Mouse (Mus musculus): ENCODE measurements around the gene Slc16a14. TPM values are rescaled to one million over a fixed set of nuclear protein-coding genes. Genes with fewer than 3 reads are reported as not detected.
"Not testable (repeated sequence)": the region's sequence is repeated elsewhere in the genome, so short reads cannot be mapped to it uniquely, and the experiment has no call there.

The Slc16a14 gene
- polyA plus RNA-seq (2017; shearing (Covaris generic)): not detected

DNA sequence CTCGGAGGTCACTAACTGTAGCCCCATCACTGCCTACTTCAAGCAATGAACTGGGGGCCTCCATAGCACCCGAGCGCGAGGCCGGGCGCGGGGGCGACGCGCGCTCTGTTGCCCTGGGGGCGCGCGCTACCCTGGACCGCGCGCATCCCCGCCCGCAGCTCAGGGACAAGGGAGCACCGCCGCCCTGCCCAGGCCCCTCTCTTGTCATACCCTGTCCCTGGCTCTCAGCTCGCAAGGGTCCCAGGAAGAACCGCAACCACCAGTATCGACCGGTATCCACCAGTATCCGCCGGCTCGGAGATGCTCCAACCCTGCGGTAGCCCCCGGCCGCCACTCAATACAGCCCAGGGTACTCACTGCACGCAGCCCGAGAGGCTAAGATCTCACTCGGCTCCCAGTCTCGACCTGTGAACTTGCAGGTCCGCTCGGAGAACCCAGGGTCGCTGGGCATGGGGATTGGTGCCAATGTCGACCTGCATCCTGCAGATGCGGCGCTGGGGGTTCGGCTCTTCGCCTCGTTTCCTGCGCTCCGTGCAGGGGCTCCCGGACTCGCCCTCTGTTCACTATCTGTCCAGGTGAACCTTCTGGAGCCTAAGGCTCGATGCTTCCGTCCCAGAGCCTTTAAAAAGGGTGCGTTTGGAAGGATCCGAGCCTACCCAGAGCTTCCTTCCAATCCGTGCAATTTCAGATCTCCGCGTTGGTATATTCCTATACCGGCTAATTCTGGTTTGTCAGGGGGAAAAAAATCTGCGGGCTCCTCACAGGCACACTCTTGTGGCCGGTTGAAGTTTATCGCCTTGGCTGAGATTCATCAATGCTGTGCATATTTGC lies at the start of gene Slc16a14:
Gene Slc16a14 (minus strand): TSS at position 632 of the 831 bp plus-strand sequence.
- ATAC-seq: no peak

DNA sequence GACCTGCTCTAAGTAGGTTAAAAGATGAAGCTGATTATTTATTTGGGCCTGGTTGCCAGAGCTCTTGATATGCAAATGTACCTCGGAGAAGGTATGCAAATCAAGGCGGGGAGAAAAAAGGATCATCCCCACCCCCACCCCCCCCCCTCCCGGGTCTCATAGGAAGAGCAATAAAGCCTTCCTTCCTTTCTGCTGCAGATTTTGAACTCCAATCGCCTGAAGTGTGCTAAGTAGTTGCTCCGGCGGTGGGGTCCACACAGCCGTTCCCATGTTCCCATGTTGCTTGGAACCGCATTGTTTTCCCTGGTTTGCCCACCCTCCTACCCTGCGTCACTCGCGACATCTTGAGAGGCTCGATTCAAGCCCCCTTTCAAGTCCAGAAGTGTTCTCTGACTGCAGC lies 26.8 kb upstream of the Slc16a14 start:
- not testable (repeated sequence) for ATAC-seq

DNA sequence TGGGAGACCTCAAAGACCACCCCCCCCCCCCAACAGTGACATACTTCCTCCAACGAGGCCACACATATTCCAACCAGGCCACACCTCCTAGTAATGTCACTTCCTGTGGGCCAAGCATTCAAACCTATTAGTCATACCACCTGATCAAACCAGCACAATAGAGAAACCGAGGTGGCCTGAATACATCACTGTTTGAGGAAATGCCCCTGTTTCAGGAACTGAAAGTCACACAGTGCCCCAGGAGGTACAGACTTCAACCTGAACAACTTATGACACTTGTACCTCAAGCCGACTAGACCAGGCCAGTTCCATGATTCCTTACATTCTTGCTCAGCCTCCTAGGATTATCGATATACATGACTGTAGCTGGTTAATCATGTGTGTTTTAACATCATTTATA lies 22.8 kb upstream of the Slc16a14 start:
- ATAC-seq: not testable (repeated sequence)

DNA sequence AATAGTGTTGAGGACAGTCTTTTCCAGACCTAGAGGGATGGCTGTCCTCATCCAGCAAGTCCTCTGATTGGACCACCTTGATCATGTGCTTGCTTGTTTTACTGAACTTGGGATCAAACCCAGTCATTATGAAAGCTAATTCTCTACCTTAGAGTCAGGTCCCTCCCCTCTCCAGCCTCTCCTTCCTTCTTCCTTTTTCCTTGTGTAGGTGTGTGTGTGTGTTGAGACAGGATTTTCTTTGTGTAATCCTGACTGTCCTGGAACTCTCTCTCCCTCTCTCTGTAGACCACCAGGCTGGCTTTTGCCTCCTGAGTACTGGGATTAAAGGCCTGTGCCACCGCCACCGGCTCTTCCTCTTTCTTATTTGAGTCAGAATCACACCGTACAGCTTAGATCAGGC lies 21.8 kb upstream of the Slc16a14 start:
- ATAC-seq: not testable (repeated sequence)

DNA sequence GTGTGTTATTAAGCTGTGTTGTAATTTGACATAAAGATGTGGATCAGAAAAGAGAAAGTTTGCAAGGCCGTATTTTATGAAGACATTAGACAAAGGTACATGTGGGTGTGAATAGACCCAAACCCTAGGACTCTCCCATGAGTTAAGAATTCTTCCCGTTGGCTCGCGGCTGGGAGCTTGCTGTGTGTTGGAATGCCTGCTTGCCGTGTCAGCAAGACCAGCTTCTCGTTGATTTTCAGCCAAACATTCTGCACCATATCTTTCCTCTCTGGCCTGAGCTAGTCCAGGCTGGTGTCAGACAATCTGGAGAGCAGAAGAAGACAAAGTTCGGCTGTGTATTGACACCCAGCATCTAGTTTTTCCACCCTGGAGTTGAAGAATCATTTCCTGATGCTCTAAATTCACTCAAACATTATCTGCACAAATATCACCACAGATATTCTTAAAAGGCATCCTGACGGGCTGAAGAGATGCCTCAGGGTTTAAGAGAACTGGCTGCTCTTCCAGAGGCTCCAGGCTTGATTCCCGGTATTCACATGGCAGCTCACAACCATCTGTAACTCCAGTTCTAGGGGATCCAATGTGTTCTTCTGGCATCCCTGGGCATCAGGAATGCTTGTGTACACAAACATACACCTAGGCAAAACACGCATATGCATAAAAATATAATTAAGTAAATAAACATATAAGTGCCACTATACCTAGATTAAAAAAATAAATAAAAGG lies 17.7 kb upstream of the Slc16a14 start:
- ATAC-seq: no peak

DNA sequence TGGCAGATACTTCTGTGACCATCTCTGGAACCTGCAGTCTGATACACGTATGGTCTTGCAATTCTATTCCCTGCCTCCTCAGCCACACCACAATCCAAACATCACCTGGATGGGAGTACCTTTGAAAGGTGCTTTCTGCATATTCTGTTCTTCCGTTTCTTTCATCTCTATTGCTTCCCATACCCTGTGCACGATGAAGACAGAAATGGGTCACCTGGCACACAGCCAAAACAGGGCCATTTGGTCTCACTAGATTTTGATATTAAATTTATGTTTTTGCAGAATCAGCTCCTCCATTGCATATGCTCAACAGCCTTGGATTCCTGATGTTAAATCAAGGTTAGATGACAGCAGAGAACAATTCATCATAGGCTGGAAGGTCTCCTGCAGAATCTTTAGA lies 16.6 kb upstream of the Slc16a14 start:
- ATAC-seq: no peak

DNA sequence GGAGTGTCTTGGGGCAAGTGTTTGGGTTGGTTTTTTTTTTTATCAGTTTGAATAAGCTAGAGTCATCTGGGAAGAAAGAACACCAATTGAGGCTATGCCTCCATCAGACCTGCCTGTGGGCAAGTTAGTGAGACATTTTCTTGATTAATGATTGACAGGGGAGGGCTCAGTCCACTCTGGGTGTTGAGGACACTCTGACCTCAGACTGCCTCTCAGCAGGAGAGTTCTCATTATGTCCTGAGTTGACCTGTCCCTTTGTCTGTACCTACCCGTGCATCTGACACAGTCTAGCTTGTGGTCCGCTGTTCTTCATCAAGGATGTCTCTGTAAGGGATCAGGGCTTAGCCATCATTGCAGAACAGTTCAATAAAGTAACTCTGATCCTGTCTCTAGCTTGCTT lies 12.5 kb upstream of the Slc16a14 start:
- ATAC-seq: no peak

DNA sequence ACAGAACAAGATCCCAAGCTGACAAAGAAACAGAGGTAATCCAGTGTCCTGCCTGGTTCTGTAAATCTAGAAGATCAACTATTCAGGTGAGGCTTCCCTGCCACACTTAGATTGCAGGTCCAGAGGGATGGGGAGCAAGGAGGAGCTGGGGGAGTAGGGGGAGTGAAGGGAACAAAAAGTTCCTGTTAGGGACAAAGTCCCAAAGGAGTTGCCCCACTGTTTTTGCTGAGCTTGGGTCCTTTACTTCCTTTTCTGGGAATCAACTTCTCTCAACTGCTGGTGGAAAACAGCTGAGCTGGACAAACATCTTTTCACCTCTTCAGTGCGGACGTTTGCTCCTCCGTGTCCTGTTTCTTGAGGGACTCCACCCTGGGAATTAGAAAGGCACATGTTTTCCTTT lies 11.0 kb upstream of the Slc16a14 start:
- ATAC-seq: no peak

DNA sequence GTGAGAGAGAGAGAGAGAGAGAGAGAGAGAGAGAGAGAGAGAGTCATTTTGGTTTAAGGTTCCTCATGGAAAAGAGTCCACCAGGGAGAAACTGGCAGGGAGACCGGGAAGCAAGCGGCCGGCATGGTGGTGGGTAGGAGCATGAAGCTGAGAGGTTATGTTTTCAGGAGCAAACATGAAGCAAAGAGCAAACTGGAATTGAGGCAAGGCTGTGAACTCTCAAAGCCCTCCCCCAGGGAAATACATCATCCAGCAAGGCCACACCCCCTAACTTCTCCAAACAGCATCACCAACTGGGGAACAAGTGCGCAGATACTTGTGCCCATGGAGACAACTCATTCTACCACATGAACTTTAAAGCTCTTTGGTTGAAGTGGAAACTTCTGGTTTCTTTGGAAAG lies 8.6 kb upstream of the Slc16a14 start:
- ATAC-seq: no peak

DNA sequence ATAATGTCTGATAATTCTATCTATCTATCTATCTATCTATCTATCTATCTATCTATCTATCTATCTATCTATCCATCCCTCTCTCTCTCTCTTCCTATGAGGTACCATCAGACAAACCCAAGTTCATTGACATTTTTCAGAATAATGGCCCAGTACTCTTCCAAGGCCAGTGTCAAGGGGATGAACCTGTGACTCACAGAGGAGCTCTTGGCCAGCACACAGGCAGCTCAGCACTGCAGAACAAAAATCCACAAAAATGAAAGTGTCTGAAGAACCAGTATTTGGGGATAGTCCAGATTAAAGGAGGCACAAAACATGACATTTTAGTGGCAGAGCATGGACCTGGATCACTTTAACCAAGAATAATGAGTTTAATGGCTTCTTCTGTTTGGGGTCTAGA lies 7.7 kb upstream of the Slc16a14 start:
- no peak for ATAC-seq

DNA sequence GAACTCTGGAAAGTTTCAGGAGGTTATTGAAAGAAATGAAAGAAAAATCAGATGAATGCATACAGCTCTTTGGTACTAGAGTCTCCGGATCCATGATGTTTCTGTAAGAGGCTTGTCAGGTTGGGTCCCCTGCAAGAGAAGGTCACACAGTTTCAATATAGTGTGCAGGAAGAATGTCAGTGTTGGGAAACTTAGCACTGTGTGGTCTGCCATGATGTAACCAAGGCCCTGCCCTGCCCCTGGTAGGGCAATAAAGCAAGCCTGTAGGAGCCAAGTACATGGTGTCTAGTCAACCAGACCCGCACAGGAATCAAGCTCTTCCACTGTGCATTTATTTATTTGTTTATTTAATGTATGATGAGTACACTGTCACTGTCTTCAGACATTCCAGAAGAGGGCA lies 5.4 kb upstream of the Slc16a14 start:
- ATAC-seq: no peak

DNA sequence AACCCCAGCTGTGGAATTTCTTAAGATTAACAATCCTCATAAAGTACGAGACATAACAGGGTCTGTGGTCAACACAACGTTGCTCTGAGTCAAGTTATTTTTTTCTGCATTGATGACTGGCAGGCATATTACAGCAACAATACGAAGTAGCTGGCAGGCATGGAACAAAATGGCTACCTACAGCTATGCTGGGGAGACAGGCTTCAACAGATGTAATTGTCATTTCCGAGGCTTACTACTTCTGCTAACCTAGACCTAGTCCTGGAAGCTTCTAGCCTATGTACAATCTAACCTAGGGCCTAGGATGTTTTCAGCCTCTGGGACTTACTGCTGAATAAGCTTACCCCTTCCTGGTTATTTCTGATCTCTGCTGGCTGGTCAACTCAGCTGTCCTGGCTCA lies 4.5 kb upstream of the Slc16a14 start:
- ATAC-seq: no peak

DNA sequence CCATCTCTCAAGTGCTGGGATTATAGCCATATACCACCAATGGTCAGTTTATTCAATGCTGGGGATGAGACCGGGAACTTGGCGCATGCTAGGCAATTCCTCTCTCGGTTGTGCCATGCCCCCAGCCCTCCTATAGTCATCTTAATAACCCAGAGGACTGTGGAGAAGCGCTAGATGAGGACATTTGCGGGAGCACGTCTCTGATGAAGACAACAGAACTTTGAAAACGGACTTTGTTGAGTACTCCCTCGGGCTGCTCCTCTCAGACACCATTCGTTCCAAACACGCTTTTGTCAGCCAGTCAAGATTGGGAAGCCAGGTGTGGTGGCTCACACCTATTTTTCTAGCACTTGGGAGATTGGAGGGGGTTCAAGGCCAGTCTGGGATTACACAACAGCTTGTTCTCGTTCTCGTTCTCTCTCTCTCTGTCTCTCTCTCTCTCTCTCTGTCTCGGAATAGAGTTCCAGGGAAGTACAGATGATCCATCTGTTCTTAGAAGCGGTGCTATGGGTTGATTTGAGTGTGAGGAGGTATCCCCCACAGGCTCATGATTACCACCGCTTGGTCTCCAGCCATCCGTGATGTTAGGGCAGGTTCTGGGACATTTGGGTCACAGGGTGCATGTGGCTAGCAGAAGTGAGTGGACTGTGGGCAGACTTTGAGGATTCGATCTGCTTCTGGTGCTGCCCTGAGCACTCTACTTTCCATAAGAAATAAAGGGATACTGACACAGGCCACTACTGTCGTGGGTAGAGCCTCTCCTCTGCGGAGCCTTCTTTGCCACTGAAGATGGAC lies 2.0 kb upstream of the Slc16a14 start:
- no peak for ATAC-seq

DNA sequence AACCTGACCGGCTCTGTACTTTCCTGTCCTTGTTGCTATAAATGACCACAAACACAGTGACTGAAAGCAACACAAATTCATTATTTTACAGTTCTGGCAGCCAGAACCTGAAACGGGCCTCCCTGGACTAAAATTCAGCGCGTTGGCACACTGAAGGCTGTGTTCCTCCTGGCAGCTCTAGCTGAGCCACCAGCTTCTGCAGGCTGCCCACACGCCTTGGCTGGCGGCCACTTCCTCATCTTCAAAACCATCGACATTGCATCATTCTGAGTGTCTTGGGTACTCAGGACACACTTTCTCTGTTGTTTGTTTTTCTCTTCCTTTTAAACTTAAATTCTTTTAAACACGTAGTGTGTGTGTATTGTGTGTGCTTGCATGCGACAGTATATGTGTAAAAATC lies 734 bp upstream of the Slc16a14 start:
- no peak for ATAC-seq

DNA sequence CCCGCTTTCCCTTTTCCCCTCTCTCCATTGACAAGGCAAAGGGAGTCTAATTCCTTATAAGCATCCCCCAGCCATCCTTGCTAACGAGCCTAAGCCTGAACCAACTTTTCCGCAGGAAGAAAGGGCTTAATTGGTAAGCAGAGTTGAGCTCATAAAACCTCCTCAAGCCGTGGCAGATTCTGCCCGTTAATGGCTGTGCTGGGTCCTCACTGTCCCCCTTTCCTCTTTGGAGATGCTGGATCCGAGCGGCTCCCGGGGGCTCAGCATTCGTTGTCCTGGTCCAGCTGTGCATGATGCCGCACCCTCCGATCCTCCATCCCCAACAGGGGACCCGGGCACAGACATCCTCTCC lies 807 bp downstream of the Slc16a14 start:
- ATAC-seq: no peak

DNA sequence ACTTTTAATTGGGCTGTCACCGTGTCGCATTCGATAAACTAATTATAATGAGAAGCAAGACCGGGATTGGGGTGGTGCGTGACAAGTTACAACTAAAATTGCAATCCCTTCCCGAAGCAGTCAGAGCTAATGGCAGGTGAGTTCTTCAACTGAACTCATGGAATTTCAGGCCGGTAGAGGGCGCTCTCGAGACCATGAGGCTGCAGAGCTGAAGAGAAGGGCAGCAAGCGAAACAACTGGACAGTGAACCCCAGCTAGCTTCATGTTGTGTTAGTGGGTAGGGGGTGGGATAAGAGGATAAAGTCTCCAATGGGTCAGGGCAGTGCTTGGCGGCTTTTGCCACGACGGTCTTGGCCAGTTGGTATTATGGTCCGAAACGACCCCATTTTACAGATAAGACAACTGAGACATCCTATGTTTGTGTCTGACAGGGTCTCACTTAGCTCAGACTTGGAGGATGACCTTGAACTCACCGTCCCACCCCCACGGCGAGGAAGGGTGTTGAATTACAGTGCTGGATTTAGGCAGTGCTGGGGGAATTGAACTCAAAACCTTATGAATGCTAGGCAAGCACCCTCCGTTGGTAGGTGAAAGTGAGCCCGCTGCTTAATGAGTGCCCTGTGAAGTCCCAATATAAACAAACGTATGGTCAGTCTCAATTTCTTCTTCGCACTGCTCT lies 1.3 kb downstream of the Slc16a14 start:
- ATAC-seq: no peak

DNA sequence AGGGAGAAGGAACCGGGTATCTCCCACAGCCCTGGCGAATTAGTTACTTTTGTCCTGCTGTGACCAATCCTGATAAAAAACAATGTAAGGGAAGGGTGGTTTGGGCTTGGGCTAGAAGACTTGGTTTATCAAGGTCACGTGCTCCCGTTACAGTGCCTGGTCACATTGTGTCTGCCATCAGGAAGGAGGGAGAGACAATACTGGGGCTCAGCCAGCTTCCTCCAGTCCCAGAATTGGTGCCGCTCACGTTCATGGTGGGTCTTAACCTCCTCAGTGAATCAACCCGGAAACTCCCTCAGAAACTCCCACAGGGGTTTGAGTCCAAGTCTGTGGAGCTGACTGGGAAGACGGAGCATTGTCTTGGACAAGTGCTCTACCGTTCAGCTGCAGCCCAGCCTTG lies 9.3 kb downstream of the Slc16a14 start:
- no peak for ATAC-seq

DNA sequence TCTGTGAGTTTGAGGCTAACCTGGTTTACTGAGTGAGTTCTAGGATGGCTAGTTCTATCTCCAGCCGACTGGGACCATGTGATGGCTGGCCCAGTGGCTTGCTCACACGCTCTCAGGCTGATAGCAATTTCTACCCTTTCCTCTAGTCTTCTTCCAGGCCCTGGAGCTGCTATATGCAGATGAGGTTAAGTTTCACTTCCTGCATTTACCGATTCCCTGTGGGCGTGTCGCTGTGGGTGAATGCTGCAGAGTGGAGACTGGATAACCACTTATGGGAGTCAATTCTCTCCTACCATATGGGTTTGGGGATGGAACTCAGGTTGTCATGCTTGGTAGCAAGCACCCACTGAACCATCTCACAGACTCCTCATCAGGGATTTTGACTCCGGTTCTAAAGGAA lies 10.8 kb downstream of the Slc16a14 start:
- no peak for ATAC-seq

DNA sequence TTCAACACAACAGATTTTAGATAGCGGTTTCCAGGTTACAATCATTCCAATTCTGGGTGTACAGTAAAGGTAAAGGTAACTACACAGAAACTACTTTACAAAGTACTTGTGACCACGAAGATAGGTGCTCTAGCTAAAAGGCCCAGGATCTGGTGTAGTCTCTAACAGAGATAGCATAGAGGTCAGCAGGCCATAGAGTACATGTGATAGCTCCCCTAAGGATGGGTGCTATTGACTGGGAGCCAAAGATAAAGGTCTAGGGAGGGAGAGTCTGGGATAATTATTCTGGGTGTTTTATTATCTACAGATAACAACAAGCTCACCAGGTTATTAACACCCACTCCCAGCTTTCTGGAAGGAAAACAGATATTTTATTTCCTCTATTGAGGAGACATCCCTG lies 11.5 kb downstream of the Slc16a14 start:
- no peak for ATAC-seq

DNA sequence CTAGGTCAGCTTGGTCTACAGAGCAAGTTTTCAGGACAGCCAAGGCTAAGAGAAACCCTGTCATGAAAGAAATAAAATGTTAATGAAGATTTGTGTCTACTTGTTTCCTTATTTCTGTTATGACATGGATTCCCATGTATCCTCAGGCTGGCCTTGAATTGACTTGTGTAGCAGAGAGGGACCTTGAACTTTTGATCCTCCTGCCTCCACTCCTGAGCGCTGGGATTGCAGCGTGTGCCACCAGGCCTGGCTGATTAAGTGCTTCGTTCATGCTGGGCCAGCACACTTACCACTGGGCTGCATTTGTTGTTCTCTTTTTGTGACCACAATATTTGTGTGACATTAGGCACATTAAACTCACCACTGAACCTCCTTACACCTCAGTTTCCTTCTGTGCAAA lies 16.1 kb downstream of the Slc16a14 start:
- ATAC-seq: no peak

DNA sequence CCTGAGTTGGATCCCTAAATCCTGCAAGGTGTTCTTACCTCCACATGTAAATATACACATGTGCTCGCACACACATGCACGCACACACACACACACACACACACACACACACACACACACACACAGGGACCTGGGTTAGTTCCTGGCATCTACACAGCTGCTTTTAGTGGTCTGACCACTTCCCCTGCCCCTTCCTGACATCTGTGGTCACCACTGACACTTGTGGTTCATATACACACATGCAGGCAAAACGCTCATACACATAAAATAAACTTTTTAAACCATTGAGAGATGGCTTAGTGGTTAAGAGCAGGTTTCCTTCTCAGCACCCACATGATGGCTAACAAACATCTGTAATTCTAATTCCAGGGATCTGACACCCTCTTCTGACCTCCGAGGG lies 19.9 kb downstream of the Slc16a14 start:
- no peak for ATAC-seq

DNA sequence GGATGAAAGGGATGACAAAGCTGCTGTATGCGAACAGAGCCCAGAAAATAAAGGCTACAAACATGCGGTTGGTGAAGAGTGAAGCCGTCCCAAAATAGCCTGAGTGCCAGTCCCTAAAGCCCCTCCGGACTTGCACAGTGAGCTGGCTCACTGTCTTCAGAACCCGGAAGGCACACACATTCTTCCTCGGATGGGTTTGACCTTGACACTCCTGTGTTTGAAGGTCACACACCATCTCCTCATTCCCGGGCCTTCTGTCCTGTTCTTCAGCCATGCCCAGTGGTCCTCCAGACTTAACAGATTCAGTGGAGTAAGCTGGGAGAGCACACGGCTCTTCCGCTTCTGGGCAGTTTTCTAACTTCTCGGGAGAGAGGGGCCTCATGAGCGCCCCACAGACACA lies 22.4 kb downstream of the Slc16a14 start:
- no peak for ATAC-seq
